Mouse (Mus musculus) forelimb bud, embryonic 11.5 days (tissue): ENCODE results near the gene Mgat2.
A peak's percentile ranks its signal among the peaks of the same experiment; 100 is the strongest.

Experiments
- DNase-seq: peaks from one replicate; pipeline ENCODE4 v3.0.0-alpha.2; 2012; ENCODE audit warnings: low read depth, low spot score

Mgat2 gene

DNA sequence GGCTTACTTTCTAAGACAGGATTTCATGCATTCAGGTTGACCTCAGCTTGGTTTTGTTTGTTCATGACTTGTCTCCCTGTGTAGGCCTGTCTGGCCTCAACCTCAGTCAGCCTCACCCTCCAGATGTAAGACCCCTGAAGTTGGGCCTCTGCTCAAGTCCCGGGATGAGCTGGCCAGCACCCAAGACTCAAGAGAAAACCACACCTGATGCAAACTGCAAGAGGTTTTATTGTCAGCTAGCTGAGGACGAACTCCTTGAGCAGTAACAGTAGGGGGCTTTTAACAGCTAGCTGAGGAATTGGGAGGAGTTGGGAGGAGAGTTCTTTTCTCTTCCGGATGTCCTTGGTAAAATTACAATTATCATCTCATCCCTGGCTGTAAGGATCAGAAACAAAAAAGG, 6.4 kb upstream of the Mgat2 start:
- no peak for DNase-seq

DNA sequence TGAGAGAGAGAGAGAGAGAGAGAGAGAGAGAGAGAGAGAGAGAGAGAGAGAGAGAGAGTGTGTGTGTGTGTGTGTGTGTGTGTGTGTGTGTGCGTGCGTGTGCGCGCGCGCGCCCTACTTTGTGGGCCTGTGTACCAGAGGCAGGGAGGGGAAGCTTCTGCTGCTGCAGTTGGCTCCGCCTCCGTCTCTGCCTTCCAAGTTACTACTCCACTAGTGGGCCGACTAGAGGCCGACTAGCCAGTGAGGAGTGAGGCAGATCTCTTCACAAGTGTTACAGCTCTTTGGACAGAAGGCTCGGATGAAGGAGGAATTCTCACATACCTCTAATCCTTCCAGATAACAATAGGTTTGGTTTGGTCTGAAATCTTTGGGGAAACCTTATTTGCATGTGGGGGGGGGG, 4.6 kb upstream of the Mgat2 start:
- DNase-seq = no peak

DNA sequence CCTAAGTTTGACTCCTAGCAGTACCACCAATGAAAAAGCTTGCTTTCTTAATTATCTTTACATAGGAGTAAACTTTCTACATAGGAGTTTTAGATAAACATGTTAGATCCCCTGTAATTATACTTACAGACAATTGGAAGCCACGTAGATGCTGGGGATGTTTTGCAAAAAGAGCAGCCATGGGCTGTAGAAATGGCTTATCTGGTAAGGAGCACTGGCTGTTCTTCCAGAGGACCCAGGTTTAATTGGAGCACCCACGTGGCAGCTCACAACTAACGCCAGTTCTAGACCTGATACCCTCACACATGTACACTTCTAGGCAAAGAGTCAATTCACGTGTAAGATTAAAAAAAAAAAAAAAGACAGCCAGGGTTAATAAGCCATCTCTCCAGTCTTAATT, 2.2 kb upstream of the Mgat2 start:
- no peak for DNase-seq

DNA sequence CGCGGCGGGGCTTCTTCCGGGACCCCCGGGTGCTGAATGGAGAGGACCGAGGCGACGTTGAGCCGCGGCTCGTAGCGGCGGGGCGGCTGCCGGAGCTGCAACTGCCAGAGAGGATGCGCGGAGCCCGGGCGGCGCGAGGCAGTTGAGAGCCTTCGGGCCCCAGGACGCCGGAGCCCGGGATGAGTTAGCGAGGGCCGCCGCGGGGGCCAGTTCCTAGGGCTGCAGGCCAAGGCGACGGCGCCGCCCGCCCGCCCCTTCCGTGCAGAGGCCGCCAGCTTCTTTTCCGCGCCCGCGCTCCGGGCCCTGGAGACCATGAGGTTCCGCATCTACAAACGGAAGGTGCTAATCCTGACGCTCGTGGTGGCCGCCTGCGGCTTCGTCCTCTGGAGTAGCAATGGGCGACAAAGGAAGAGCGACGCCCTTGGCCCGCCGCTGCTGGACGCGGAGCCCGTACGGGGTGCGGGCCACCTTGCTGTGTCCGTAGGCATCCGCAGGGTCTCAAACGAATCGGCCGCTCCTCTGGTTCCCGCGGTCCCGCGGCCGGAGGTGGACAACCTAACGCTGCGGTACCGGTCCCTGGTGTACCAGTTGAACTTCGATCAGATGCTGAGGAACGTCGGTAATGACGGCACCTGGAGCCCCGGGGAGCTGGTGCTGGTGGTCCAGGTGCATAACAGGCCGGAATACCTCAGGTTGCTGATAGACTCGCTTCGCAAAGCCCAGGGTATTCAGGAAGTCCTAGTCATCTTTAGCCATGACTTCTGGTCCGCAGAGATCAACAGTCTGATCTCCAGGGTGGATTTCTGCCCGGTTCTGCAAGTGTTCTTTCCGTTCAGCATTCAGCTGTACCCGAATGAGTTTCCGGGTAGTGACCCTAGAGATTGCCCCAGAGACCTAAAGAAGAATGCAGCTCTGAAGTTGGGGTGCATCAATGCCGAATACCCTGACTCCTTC, 662 bp downstream of the Mgat2 start:
- DNase-seq = peak; percentile 23

DNA sequence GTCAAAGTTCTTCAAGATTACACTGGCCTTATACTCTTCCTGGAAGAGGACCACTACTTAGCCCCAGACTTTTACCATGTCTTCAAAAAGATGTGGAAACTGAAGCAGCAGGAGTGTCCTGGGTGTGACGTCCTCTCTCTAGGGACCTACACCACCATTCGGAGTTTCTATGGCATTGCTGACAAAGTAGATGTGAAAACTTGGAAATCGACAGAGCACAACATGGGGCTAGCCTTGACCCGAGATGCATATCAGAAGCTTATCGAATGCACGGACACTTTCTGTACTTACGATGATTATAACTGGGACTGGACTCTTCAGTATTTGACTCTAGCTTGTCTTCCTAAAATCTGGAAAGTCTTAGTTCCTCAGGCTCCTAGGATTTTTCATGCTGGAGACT, 1.4 kb downstream of the Mgat2 start:
- no peak for DNase-seq

DNA sequence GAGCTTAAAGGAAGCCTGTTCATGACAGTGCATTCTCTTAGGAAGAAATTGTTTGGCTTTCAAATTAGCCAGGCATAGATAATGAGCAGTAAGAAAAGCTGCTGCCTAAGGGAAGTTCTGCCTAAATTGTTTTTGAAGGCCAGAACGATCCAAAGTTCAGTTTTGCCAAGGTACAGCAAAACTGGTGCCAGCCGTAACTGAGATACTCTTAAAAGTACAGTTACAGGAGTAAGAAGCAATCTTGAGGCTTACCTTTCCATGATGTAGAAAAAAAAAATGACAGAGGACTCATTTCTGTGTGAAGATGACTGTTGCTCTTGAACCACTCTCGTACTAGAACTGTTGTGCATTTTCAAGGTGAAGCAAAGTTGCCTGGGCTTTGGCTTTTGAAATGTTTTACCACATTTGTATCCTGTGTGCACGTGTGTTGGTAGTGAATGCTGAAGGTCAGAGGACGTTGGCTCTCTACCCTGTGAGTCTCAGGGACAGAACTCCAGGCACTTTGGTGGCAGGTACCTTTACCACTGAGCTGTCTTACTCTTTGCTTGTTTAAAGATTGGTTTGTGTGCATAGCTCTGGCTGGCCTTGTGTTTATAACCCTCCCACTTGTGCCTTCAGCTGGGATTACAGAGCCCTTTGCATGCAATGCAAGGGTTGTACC, 3.0 kb downstream of the Mgat2 start:
- DNase-seq = no peak

DNA sequence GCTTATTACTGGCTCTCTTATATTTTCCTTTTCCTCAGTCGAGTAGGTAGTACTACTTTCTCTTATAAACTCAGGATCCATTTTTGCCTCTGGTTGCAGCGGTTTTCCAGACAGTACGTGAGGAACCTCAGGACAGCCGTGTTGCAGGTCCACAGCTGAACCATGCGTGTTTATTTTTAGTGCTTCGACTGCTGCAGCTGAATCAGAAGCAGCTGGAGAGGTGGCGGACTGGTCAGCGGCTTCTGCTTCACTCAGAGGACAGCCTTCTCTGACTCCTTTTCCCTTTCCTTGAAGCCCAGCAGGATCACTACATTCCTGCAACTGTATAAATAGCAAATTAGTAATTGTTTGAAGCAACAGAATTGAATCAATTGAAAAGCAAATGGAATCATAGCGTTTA, 6.1 kb downstream of the Mgat2 start:
- DNase-seq = no peak

DNA sequence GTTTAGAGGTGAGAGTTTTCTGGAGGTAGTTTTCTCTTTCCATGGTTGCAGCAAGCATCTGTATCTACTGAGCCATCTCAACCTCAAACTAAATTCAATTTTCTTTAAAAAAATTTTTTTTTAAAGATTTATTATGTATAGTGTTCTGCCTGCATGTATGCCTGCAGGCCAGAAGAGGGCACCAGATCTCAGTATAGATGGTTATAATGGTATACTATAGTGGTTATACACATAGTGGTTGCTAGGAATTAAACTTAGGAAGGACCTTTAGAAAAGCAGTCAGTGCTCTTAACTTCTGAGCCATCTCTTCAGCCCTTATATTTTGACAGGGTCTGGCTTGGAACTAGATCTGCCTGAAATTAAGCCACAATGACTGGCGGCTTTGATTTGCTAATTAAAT, 6.6 kb downstream of the Mgat2 start:
- no peak for DNase-seq

DNA sequence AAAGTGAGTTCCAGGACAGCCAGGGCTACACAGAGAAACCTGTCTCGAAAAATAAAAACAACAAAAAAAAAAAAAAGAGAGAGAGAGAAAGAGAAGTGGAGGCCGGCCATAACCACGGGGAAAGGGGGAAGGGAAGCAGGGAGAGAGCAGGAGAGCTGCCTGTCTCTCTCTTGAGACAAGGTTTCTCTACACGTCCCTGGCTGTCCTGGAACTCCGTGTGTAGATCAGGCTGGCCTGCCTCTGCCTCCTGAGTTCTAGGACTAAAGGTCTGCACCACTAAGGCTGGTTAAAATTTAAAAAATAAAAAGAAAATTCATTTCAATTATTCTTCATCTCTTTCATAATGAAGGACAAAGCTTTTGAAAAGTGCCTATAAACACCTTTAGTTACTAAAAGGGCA, 7.4 kb downstream of the Mgat2 start:
- no peak for DNase-seq

DNA sequence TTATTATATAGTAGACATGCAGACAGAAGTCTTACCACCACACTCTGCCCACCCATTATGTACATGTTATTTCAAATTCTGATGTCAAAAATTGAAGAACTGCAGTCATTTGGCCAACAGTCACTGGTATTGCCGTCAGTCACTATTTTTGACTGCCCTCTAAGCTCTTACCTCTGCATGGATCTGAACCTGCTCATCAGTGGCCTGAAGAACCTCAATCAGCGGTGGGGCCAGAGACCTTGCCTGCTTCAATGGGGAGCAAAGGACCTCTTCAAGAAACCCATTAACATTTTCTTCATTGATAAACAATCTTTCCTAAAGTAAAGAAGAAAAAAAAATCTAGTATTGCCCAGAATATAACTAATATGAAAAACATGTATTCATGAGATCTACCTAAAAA, 8.7 kb downstream of the Mgat2 start:
- DNase-seq = no peak

DNA sequence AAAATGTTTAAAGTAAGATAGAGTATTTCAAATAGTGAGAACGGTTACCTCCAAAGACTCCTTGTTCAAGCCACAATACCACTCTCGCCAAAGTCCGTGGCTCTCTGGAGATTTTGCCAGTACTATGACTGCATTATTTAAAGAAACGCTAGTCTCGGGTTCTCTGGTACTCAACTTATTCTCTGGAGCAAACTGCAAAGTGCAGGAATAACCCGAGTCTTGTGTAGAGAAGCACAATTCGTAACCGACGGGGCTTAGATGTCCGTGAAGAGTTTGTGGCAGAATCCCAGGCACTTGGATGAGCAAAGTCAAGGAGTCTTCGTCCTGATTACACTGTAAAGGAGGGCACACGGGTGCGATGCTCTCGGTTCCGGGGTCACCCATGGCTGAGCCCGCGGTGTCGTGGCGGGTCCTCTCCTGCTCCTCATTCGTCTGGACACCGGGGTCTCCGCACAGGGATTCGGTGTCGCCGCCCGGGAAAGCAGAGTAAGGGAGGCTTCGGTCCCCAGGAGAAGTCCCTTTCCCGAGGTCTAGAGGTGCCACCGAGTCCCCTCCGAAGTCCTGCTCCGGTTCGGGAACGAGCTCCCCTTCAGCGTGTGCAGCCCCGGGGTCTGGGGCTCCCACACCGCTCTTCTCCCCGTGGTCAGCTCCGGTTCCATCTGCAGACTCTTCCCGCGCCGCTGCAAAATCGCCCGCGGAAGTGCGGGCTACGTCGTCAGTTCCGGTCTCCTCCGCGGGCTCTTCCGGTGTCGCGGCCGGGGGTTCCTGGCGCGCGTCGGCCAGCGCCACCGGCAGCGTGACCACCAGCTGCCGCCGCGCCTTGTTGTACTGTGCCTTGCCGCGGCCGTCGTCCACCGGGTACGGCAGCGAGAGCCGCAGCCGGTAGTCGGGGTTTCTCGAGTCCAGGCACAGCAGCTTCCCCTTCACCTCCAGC, 12.8 kb downstream of the Mgat2 start, which contains the start of gene Gm49383:
Gm49383 (minus strand) TSS at position 661 of the 934 bp plus-strand sequence.
- peak; percentile 73 for DNase-seq

DNA sequence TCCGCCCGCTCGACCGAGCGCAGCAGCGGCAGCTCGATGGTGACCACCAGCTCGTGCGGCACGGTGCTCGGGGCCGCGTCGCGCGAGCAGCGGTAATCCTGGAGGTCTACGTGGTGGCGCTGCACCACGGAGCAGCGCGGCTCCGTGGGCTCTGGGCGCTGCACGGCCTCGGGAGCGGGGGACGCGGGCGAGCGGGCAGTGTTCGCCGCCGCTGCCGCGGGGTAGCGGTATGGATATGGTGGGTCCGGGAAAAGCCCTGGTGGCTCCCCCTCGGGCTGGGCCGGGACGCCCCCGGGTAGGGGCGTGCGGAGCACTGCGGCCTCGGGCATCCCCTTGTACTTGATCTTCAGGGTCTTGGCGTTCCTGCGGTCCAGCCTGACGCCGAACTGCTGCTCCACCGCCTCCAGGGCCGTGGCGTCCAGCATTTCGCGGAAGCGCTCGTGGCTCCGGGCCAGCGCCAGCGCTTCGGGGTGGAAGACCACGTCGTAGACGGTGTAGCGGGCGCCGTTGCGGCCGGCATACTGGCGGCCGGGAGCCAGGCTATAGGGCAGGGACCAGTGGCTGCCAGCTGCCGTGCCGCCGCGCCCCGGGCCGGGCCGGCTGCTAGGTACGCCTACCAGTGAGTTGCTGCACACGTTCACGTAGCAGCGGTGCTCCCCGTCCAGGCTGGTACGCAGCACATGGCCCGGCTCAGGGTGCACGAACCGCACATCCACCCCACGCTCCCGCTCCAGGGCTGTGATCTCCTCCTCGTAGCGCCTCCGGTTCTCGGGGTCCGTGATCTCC, 13.6 kb downstream of the Mgat2 start:
- peak; percentile 23 for DNase-seq

DNA sequence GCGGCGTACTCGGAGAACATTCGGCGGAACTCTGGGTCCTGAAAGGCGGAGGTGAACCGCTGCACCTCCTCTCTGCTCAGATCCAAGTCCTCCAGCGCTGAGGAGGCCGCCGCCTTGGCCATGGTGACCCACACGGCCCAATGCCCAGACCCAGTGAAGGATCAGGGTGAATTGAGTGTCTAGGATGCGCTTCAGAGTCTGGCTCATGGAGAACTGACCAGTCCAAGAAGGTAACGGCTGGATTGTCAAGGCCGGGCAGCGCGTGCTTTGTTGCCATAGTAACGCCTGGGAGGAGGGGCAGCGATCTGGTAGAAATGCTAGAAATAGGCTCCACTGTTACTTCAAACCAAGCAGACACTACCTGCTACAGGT, 14.2 kb downstream of the Mgat2 start, which contains the start of gene Dnaaf2:
Dnaaf2 (minus strand) TSS at position 266 of the 372 bp plus-strand sequence.
- peak; percentile 64 for DNase-seq

DNA sequence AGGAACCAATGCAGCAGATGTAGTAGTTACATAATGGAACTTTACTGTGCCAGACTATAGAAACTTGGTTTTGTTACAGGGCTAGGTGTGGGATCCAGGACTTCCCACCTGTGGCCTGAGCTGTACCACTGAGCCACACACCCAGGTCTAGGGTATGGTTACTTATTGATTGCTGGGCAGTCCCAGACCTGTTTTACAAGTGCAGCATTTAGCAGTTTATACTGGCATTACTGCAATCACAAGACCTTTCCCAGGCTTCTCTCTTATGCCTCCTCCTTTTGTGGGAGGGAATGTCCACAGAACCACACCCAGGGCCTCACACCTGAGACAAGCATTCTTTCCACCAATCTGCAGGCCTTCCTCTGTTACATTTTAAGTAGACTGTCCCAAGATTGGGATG, 15.0 kb downstream of the Mgat2 start:
- no peak for DNase-seq

DNA sequence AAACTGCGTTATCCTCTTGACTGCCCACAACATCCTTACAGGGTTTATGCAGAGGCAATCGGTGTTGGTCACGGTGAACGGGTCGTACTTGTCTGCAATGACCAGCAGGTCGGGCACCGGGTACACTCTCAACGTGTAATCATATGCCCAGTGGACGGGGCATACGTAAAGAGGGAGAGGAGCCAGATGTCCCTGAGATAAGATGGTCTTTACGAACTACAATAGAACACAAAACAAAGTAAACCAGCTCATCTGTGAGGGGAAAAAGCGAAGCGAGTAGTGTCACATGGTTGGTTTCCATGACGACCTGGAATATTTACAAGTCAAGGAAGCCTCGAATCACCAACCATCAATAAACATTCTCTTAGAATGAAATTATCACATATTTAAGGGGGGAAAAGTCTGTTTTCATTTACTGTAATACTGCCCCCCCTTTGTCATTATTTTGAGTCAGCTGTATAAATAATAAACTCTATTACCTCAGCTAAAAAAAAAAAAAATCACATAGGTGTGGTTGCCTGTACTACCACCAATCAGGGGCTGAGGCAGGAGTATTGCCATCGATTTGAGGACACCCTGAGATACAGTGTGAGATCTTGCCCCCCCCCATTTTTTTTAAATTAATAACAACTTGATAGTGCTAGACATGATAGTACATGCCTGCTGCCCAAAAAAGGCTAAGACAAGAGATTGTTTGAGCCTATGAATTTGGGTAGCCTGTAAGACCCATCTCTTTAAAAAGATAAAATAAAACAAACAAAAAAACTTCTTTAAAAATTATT, 20.3 kb downstream of the Mgat2 start, which contains the start of gene Gm49384:
Gm49384 (minus strand) TSS at position 216 of the 782 bp plus-strand sequence.
- no peak for DNase-seq

DNA sequence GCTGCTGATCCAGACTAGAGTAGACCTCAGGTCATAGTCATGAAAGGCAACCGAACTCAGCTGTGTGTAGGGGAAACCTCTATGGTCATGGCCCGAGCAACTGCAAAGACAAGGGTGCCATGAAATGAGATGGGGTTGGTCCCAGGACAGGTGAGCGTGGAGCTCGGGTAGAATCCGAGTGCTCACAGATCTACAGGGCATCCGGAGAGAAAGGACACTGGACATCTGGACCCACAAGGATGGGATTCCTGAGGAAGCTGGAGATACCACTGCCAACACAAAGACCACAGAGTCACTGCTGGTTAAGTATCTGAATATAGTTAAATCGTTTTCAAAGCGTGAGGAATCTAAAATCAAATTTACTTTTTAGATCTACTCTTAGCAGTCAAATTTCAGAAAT, 23.4 kb downstream of the Mgat2 start:
- no peak for DNase-seq

DNA sequence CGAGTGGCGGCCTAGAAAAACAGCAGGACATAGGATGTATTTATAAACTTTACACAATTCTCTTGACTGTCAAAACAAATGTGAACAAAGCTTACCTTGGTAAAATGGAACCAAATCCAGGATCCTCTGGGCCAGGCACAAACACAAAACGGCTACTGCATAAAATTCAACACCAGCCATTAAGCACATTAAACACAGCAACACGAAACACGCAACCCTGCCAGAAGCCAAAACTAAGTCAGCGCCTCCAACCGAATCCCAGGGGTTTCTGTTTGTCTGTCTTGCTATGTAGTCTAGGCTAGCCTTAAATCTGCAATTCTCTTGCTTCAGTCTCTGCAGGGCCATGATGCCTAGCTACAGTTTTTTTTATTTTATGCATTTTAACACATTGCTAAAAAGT, 24.0 kb downstream of the Mgat2 start:
- DNase-seq = no peak

DNA sequence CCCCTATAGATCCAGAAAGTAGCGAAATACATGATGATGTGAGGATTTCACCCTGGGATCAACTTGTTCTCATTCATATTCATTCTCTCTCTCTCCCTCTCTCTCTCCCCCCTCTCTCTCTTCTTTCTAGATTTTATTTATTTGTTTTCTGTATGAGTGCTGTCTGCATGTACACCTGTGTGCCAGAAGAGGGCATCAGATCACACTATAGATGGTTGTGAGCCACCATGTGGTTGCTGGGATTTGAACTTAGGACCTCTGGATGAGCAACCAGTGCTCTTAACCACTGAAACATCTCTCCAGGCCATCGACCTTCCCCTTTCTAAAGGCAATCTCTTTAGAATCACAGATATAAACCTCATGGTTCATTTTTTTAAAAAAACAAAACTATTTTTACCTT, 24.6 kb downstream of the Mgat2 start:
- DNase-seq = no peak

DNA sequence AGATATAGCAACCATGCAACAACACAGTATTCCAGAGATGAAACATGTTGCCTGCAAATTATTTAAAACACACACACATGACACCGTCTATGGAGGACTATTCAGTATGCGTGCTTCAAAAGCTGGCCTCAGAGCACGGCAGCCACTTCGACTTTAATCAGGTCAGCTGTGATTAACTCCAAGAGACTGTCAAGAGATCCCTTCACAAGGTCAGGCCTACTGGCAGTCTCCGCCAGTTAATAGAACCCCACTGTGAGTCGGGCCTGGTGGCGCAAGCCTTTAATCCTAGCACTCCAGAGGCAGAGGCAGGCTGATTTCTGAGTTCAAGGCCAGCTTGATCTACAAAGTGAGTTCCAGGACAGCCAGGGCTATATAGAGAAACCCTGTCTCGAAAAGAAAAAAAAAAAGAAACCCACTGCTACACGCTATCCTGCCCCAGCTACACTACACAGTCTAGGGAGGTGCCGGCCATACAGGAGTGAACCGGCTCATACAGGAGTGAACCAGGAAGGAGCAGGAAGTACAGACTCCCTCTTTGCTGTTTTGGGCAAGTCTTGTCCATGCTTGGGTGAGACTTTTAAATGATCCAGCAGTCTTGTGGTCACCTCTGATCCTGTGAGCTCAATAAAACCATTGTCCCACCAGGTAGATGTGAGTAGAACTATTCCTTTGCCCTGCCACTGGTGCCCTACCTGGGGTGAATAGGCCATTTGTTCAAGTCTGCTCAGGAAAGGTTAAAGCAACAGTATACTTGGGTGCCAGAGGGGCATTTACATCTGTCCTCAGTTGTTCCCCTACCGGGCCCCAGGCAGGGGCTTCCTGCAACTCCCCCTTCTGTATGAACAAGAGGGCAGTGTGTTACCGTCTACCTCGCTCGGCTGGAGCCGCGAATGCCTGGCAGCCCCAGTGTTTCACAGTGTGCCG, 26.4 kb downstream of the Mgat2 start:
- DNase-seq = no peak
